Mouse (Mus musculus): ENCODE data around the gene Ctsc. TPM values are rescaled to one million over a fixed set of nuclear protein-coding genes. Genes with fewer than 3 reads are reported as not detected.
"Not testable (repeated sequence)": the region's sequence is repeated elsewhere in the genome, so short reads cannot be mapped to it uniquely, and the experiment has no call there.

The Ctsc gene
- polyA plus RNA-seq (2015; fragmentation: Nextera tagmentation; extraction: Ambion mirVana): 15.5 and 17.6 TPM in 2 replicates

DNA sequence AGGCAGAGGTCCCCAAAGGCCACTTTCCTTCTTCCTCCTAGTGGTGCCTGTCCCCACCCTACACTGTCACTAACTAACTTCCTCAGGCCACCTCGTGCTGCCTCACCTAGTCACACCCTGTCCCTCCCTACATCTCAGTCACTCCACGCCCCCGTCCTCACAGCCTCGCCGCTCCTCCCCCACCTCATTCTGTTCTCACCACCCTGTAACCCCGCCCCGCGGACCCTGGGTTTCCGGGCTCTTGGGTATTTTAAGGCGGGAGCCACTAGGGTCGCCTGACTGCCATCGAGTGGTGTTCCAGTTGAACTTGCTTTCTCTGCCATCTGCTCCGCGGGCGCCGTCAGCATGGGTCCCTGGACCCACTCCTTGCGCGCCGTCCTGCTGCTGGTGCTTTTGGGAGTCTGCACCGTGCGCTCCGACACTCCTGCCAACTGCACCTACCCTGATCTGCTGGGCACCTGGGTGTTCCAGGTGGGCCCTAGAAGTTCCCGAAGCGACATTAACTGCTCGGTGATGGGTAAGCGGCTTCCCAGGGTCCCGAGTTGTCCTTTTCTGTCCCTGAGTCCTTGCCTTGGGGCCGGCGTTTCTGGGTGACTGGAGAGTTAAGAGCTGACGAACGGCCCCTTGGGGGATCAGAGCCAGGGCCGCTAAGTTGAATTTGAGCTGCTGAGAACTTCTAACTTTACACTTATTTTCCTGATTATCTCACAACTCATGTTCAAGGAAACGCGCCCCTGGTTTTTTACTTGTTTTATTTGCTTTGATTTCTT is at the start of gene Ctsc:
Ctsc (plus strand) TSS at position 228 of the 770 bp plus-strand sequence.
- Histone ChIP-seq H3K4me3 (peak within 1 kb of the TSS; percentile 44), H3K27me3 (replicated peaks) (no peaks in the 10 kb centered on the region), H3K4me2 (peak within 1 kb of the TSS; percentile 89), H3K4me1 (peaks cover 13% of the 10 kb centered on the region; the same call in 1 of the 2 replicates), H3K9me3 (no peaks in the 10 kb centered on the region), H3K27ac (no peak within 1 kb of the TSS), H3K9ac (peak within 1 kb of the TSS; percentile 47), H3K36me3 (replicated peaks) (no peaks in the 10 kb centered on the region)
- 2% methylated on average over 34 of the region's 34 CpGs for WGBS
- ATAC-seq (replicated peaks): peak; percentile 88

DNA sequence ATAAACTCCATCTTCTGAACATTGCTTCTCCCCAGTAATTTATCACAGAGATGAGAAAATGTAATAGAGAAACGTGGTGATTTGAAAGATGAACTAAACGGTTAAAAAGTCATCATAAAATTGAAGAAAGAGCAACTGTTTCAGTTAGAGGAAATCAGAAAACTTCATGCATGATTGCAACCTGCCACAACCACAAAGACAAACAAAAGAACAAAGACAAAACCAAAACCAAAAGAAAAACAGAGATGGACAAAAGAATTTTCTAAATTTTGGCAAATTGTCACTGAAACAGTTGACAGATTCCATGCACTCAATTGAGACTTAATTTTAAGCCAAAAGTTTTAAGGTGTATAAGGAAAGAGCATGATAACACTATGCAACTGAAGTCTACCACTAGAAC is 48.8 kb upstream of the Ctsc start:
- no peak overlapping the region for H3K9ac ChIP-seq
- H3K4me3 ChIP-seq: no peak overlapping the region
- no peak for ATAC-seq (replicated peaks)
- H3K9me3 ChIP-seq: no peaks in the 10 kb centered on the region
- no peaks in the 10 kb centered on the region for H3K4me1 ChIP-seq
- H3K36me3 ChIP-seq (replicated peaks): no peaks in the 10 kb centered on the region
- H3K27me3 ChIP-seq (replicated peaks): no peaks in the 10 kb centered on the region
- H3K4me2 ChIP-seq: no peak overlapping the region
- 73% methylated on average over 2 of the region's 2 CpGs for WGBS
- no peak overlapping the region for H3K27ac ChIP-seq

DNA sequence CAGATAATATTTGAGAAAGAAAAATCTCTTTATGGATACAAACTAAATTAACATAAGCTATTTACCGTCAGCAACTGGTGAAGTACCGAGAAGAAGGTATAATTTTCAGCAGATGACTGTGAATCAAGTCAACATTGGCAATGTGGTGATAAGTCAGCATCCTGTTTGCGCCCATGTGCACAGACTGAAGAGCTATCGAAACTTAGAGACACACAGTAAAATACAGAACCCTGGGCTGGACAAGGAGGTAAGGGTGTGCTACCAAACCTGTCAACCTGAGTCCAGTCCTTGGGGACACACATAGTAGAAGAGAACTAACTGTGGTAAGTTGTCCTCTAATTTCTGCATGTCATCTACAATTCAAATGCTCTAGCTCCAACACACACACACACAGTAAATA is 47.8 kb upstream of the Ctsc start:
- WGBS: 99% methylated on average over 4 of the region's 4 CpGs
- H3K4me1 ChIP-seq: no peaks in the 10 kb centered on the region
- no peak overlapping the region for H3K9ac ChIP-seq
- ATAC-seq (replicated peaks): no peak
- no peaks in the 10 kb centered on the region for H3K9me3 ChIP-seq
- H3K36me3 ChIP-seq (replicated peaks): no peaks in the 10 kb centered on the region
- H3K4me2 ChIP-seq: no peak overlapping the region
- no peak overlapping the region for H3K27ac ChIP-seq
- no peaks in the 10 kb centered on the region for H3K27me3 ChIP-seq (replicated peaks)
- H3K4me3 ChIP-seq: no peak overlapping the region

DNA sequence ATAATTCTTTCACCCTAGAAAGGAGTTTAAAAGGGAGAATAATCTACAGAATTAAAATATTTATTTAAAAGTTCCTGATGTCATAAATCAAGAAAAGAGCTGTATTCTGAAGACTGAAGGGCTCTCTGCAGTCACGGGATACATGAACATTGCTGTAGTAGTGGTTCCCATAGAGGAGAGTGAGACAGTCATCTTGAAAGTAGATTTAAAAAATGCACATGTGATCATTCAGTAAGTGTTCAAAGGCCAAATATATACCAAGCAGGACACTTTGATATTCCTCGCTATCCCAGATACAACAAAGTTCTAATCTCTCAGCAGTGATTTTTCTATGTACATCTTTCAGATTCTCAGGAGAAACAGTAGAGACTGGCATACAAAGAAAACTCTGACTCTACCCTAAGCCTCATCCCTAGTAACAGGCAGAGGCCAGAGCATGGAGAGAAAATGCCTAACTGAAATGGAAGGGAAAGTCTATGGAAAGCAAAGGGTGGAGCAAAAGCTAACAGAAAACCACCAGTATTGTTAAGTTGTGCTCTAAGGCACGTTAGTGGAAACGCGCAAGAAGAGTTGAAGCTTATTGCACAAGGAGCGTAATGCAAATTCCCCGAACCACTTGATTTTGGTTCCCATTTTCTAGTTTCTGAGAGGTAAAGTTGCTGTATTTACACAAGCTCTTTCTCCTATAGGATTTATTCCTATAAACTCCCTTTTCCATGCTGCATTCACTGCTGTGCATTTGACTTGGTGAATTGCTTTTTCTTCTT is 46.9 kb upstream of the Ctsc start:
- no peak overlapping the region for H3K9ac ChIP-seq
- H3K36me3 ChIP-seq (replicated peaks): no peaks in the 10 kb centered on the region
- no peak overlapping the region for H3K4me3 ChIP-seq
- H3K4me1 ChIP-seq: no peaks in the 10 kb centered on the region
- no peak overlapping the region for H3K27ac ChIP-seq
- no peak for ATAC-seq (replicated peaks)
- 95% methylated on average over 7 of the region's 7 CpGs for WGBS
- H3K27me3 ChIP-seq (replicated peaks): no peaks in the 10 kb centered on the region
- no peaks in the 10 kb centered on the region for H3K9me3 ChIP-seq
- no peak overlapping the region for H3K4me2 ChIP-seq

DNA sequence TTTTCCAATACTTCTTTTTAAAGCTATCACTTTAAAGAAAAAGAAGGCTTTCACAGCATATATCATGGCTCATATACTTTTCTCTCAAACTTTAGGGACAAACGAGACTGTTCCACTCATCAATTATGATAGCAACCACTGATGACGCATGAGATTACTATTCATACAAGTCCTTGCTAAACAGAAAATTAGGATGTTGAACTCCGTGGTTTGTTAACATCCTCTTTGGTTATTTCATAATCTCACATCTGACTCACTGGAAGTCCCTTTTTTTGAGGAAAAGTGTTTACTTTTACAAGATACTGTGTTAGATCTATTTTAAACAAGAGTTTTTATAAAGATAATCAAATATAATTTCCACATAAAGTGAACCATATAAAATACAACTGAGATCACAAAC is 34.8 kb upstream of the Ctsc start:
- Histone ChIP-seq H3K27me3 (replicated peaks) (no peaks in the 10 kb centered on the region), H3K4me3 (no peak overlapping the region), H3K27ac (no peak overlapping the region), H3K4me2 (no peak overlapping the region), H3K4me1 (no peaks in the 10 kb centered on the region), H3K9me3 (no peaks in the 10 kb centered on the region), H3K9ac (no peak overlapping the region), H3K36me3 (replicated peaks) (no peaks in the 10 kb centered on the region)
- ATAC-seq (replicated peaks): no peak
- 89% methylated on average over 3 of the region's 3 CpGs for WGBS

DNA sequence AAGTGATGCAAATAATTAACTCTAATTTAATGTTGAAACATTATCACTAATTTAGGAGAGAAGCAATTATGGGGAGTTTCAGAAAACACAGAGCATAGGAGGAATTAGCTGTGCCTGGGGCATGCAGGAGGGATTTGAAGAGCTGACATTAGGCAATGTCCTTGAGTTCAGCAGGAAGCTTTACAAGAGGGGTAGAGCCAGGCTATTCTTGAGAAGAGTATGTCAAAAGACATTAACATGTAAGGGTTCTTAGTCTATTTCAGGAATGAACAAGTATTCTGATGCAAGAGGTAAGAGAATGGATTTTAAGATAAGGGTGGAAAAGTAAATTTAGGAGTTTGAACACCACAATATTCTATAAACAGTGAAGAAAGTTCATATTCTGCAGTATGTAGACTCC is 33.4 kb upstream of the Ctsc start:
- H3K27me3 ChIP-seq (replicated peaks): no peaks in the 10 kb centered on the region
- no peaks in the 10 kb centered on the region for H3K9me3 ChIP-seq
- no peaks in the 10 kb centered on the region for H3K36me3 ChIP-seq (replicated peaks)
- no peak overlapping the region for H3K27ac ChIP-seq
- no peak overlapping the region for H3K9ac ChIP-seq
- H3K4me1 ChIP-seq: no peaks in the 10 kb centered on the region
- no peak for ATAC-seq (replicated peaks)
- H3K4me3 ChIP-seq: no peak overlapping the region
- no peak overlapping the region for H3K4me2 ChIP-seq

DNA sequence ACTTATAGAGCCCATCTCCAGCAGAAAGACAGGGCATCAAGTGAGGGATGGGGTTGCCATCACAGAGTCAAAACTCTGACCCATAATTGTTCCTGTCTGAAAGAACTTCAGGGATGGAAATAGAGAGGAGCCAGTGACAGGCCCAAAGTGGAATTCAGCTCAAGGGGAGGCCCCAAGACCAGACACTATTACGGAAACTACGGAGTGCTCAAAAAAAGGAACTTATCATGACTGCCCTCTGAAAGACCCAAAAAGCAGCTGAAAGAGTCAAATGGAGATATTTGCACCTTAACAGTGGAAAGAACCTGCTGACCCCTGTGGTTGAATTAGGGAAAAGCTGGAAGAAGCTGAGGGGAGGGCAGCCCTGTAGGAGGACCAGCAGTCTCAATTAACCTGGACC is 27.5 kb upstream of the Ctsc start:
- H3K27ac ChIP-seq; H3K9ac ChIP-seq; ATAC-seq (replicated peaks); H3K4me2 ChIP-seq; H3K36me3 ChIP-seq (replicated peaks); H3K9me3 ChIP-seq; H3K27me3 ChIP-seq (replicated peaks); H3K4me3 ChIP-seq; H3K4me1 ChIP-seq: not testable (repeated sequence)
- 90% methylated on average over 2 of the region's 2 CpGs for WGBS

DNA sequence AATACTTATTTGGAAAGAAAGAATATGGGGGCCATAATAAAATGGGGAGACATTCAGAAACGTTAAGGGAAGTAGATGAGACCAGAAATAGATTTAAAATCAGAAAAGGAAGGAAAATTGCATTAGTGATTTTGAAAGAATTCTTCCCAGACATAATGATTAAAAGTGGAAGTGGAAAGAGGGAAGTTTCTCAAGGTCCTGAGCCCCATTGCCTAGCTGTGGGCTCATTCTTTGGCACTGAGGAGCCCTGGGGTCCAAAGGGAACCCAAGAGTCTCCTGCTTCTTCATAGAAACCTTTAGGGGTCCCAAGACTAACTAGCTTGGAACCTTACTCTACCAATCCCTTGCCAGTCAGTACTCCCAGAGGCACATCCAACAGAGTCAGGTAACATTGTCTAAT is 26.4 kb upstream of the Ctsc start:
- no peak overlapping the region for H3K4me3 ChIP-seq
- no peak for ATAC-seq (replicated peaks)
- WGBS: 60% methylated on average over 1 of the region's 1 CpGs
- H3K27ac ChIP-seq: no peak overlapping the region
- H3K9me3 ChIP-seq: no peaks in the 10 kb centered on the region
- H3K27me3 ChIP-seq (replicated peaks): no peaks in the 10 kb centered on the region
- no peak overlapping the region for H3K9ac ChIP-seq
- H3K4me1 ChIP-seq: no peaks in the 10 kb centered on the region
- no peak overlapping the region for H3K4me2 ChIP-seq
- H3K36me3 ChIP-seq (replicated peaks): no peaks in the 10 kb centered on the region

DNA sequence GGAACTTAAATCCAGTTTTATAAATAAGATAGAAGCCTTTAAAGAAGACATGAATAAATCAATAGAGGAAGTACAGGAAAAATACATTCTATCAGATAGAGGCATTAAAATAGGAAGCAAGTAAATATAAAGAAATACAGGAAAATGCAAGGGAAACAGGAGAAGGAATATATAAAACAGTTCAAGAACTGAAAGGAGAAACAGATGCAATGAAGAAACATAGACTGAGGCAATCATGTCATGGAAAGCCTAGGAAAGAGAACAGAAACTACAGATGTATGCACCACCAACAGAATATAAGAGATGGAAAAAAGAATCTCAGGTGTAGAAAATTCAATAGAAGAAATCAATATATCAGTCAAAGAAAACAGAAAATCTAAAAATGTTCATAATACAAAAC is 25.8 kb upstream of the Ctsc start:
- no peaks in the 10 kb centered on the region for H3K36me3 ChIP-seq (replicated peaks)
- H3K9ac ChIP-seq: no peak overlapping the region
- ATAC-seq (replicated peaks): no peak
- no peaks in the 10 kb centered on the region for H3K4me1 ChIP-seq
- no peak overlapping the region for H3K4me2 ChIP-seq
- H3K9me3 ChIP-seq: no peaks in the 10 kb centered on the region
- H3K4me3 ChIP-seq: no peak overlapping the region
- H3K27me3 ChIP-seq (replicated peaks): no peaks in the 10 kb centered on the region
- H3K27ac ChIP-seq: no peak overlapping the region

DNA sequence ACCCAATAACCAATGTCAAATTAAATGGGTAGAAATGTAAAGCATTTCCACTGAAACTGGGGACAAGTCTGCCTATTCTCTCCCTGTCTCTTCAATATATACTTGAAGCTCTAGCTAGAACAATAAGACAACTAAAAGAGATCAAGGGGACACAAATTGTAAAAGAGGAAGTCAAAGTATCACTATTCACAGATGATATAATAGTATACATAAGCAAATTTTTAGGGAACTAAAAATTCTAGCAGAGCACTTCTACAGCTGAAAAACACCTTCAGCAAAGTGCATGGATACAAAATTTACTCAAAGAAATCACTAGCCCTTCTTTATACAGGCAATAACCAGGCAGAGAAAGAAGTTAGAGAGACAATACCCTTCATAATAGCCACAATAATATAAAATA is 23.0 kb upstream of the Ctsc start:
- Histone ChIP-seq H3K4me2 (no peak overlapping the region), H3K9ac (no peak overlapping the region), H3K4me1 (no peaks in the 10 kb centered on the region), H3K4me3 (no peak overlapping the region), H3K36me3 (replicated peaks) (no peaks in the 10 kb centered on the region), H3K27me3 (replicated peaks) (no peaks in the 10 kb centered on the region), H3K9me3 (no peaks in the 10 kb centered on the region), H3K27ac (no peak overlapping the region)
- no peak for ATAC-seq (replicated peaks)

DNA sequence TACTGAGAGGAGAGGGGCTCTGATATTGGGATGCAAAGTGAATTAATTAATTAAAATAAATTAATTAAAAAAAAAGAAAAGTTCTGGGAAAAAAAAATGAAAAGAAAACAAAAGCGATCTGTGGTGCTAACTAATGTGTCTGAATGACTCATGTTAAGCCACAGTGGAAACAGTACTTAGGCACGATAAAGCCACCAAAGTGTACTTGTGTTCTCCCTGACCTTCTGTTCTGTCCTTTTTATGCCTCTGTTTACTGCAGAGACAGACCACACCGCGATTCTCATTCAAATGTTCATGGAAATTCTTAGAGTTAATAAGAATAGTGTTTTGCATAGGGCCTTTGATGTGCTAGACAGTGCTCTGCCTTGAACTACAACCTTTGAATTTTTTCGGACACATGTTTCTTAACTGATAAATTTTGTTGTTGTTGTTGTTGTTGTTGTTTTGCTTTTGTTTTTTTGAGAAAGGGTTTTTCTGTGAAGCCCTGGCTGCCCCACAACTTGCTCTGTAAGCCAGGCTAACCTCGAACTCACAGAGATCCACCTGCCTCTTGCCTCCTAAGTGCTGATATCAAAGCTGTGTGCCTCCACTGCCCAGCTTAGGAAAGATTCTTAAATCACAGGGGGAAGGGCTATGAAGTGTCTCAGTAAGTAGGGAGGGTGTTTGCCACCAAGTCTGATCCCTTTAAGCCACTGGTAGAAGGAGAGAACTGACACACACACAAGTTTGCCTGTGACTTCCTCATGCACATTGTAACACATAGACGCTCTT is 18.5 kb upstream of the Ctsc start:
- Histone ChIP-seq H3K27me3 (replicated peaks) (no peaks in the 10 kb centered on the region), H3K4me1 (no peaks in the 10 kb centered on the region), H3K9ac (no peak overlapping the region), H3K9me3 (no peaks in the 10 kb centered on the region), H3K4me2 (no peak overlapping the region), H3K4me3 (no peak overlapping the region), H3K36me3 (replicated peaks) (no peaks in the 10 kb centered on the region), H3K27ac (no peak overlapping the region)
- 73% methylated on average over 7 of the region's 7 CpGs for whole genome bisulfite sequencing
- ATAC-seq (replicated peaks): no peak

DNA sequence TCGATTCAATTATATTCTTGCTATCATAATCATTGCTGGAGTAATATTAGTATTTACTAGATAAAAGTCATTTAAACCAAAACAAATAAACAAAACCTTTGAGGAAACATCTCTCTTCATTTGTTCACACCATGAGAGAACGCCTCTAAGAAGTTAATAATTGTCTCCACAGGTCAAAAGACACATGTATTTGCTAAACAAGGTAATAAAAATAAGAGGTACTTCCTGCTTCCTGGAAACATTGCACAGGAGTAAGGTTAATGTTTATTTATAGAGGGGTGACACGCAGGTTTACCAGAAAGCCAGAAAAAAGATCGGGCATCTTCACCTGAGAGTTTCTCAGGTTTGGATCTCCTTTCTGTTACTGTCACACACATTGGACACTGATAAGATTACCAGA is 16.1 kb upstream of the Ctsc start:
- H3K27ac ChIP-seq: no peak overlapping the region
- no peaks in the 10 kb centered on the region for H3K36me3 ChIP-seq (replicated peaks)
- H3K9me3 ChIP-seq: no peaks in the 10 kb centered on the region
- H3K4me1 ChIP-seq: no peaks in the 10 kb centered on the region
- no peak overlapping the region for H3K9ac ChIP-seq
- no peak for ATAC-seq (replicated peaks)
- WGBS: 75% methylated on average over 4 of the region's 4 CpGs
- no peak overlapping the region for H3K4me2 ChIP-seq
- H3K4me3 ChIP-seq: no peak overlapping the region
- H3K27me3 ChIP-seq (replicated peaks): no peaks in the 10 kb centered on the region

All from midbrain, embryonic 15.5 days (tissue).